Mouse (Mus musculus) C2C12 (cell line): ENCODE measurements at regions not wholly inside any gene's neighbourhood (a gene's known extent, or its start where the extent isn't known, plus 50 kb on each side); places are given as distances from the start of the nearest gene placed in this dataset.

Source experiments
- CEBPB ChIP-seq: IDR thresholded peaks from one replicate; pipeline ENCODE4 v1.6.1; 2011; ENCODE audit warnings: low read depth, mild to moderate bottlenecking, control low read depth, moderate library complexity
- CTCF ChIP-seq: IDR thresholded peaks from one replicate; pipeline ENCODE4 v1.5.1; 2011; ENCODE audit not compliant: control insufficient read depth, insufficient read depth, insufficient read length
- MAX ChIP-seq: IDR thresholded peaks from one replicate; pipeline ENCODE4 v1.6.1; 2011; ENCODE audit warnings: mild to moderate bottlenecking, control low read depth
- MYOD1 ChIP-seq: IDR thresholded peaks from one replicate; pipeline ENCODE4 v1.6.1; 2011; ENCODE audit warnings: low read depth; ENCODE audit not compliant: control insufficient read depth, insufficient read length
- MYOG ChIP-seq: IDR thresholded peaks from one replicate; pipeline ENCODE4 v1.6.1; 2011; ENCODE audit not compliant: control insufficient read depth, insufficient read length; ENCODE audit errors: extremely low read depth
- USF1 ChIP-seq: IDR thresholded peaks from one replicate; pipeline ENCODE4 v1.6.1; 2011; ENCODE audit warnings: low read depth, mild to moderate bottlenecking, control low read depth, moderate library complexity

DNA sequence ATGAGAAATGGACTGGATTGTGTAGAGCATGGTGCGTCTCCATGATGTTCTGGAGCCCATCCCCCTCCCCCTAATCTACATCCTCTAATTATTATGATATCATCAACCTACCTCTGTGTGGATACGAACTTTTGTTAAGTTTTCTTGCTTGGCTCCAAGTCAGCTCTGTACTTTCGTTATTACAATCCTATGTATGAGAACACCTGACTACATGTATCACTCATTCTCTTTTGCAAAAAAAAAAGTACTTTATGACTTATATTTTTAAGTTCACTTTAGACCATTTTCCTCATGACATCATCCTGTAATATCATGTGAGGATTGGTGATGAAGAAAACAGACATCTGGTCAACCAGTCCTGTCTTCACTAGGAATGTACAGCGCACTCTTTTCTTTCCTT is 175.7 kb upstream of the Sulf2 start:
- no peak for TF ChIP-seq CTCF
- TF ChIP-seq MAX = no peak
- no peak for TF ChIP-seq MYOD1
- TF ChIP-seq MYOG = no peak
- TF ChIP-seq CEBPB = no peak
- no peak for TF ChIP-seq USF1
